ENCODE assay signal across 13 mouse cellular contexts in the genomic region with DNA sequence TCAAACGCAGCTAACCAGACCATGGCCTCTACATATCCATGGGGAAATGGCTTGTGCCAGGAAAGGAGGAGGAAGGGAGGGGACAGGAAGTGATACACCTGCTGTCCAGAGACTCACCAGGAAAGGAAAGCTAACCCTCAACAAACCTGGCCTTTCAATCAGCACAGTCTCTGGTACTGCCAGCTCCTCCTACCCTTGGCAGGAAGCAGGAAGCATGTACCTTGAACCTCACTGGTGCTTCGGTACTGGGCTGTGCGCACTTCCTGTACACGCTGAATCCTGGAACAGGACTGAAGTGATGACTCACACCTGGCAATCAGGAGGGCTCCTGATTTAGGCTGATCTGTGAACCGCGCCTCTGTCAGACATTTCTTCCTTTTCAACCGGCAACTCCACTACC. TPM values are rescaled to one million over a fixed set of nuclear protein-coding genes. Genes with fewer than 3 reads are reported as not detected.
DNase-seq lines count a peak whose midpoint lies in the region; ATAC-seq and TF ChIP-seq lines count a peak whose summit lies in the region.
"Had no signal": no experiment of that assay in that cellular context is flagged by ENCODE, and none has a peak within 500 bp of the region (broad histone marks: within the 10 kb centered on the region; RNA-seq: fewer than 3 reads in every experiment).

No protein-coding gene starts in this region.

- no peak overlapping the region for H3K4me3 ChIP-seq in heart, embryonic 15.5 days
- no peak overlapping the region for H3K4me3 ChIP-seq in stomach, postnatal 0 days (ENCODE audit: low read depth, low read length)

- peak; percentile 23 for DNase-seq in cerebellum, adult 11 months
- DNase-seq in cerebellum, postnatal 4 days (ENCODE audit: low spot score in 2 of 2): no peak
- peak; percentile 66 for DNase-seq in right cerebral cortex, adult 18-20 months
- DNase-seq in right cerebral cortex, postnatal 4 days: no peak
- DNase-seq in stomach, postnatal 0 days (ENCODE audit: low spot score): peak; percentile 44
- no peak for DNase-seq in thymus, postnatal 25 days
- DNase-seq: B cell, adult 2 months; gastrocnemius, postnatal 36 days; lung, embryonic 14.5 days had no signal

- H3K4me1 ChIP-seq in heart, embryonic 15.5 days (replicated peaks): peaks cover 19% of the 10 kb centered on the region
- no peaks in the 10 kb centered on the region for H3K4me1 ChIP-seq in stomach, postnatal 0 days (replicated peaks; ENCODE audit: control insufficient read depth, insufficient read depth)

- H3K27me3 ChIP-seq in heart, embryonic 15.5 days: no peaks in the 10 kb centered on the region
- H3K27me3 ChIP-seq in stomach, postnatal 0 days (ENCODE audit: control insufficient read depth, insufficient read depth, low read length): no peaks in the 10 kb centered on the region

- no peak for TF ChIP-seq CTCF in stomach, postnatal 0 days (IDR thresholded peaks at IDR 0.05; ENCODE audit: low read depth)

- ATAC-seq in heart, embryonic 15.5 days (replicated peaks; ENCODE audit: insufficient number of reproducible peaks, insufficient read depth, low FRiP score, low read depth): 0 out of 2 replicates have a peak, but pooled peaks have one; percentile 33
- peak; percentile 91 for ATAC-seq in stomach, postnatal 0 days (ENCODE audit: low FRiP score, low TSS enrichment)
- no peak for ATAC-seq in monocyte, adult 5-6 weeks (replicated peaks; ENCODE audit: insufficient number of reproducible peaks, low FRiP score, low TSS enrichment, poor library complexity, severe bottlenecking)
- ATAC-seq: inflammation-experienced regulatory T-cells, adult 6 months; midbrain, embryonic 16.5 days had no signal

- H3K27ac ChIP-seq in heart, embryonic 15.5 days: no peak overlapping the region
- no peak overlapping the region; the same call in 1 of the 2 replicates for H3K27ac ChIP-seq in stomach, postnatal 0 days (replicated peaks)

- TF ChIP-seq EP300 in stomach, postnatal 0 days (optimal IDR thresholded peaks at IDR 0.05): no peak

- 62% methylated on average over 7 of the region's 7 CpGs for whole genome bisulfite sequencing in heart, embryonic 15.5 days
- 72% methylated on average over 7 of the region's 7 CpGs for WGBS in stomach, postnatal 0 days

- no peaks in the 10 kb centered on the region for H3K9me3 ChIP-seq in heart, embryonic 15.5 days (replicated peaks)
- no peaks in the 10 kb centered on the region for H3K9me3 ChIP-seq in stomach, postnatal 0 days (ENCODE audit: control insufficient read depth, low read length)

- H3K36me3 ChIP-seq in heart, embryonic 15.5 days: peaks cover 31% of the 10 kb centered on the region; the same call in 1 of the 2 replicates
- peaks cover 6% of the 10 kb centered on the region; the same call in 1 of the 2 replicates for H3K36me3 ChIP-seq in stomach, postnatal 0 days (ENCODE audit: control insufficient read depth, insufficient read depth, low read length)

- H3K9ac ChIP-seq in heart, embryonic 15.5 days: no peak overlapping the region
- no peak overlapping the region for H3K9ac ChIP-seq in stomach, postnatal 0 days (ENCODE audit: low read length)
- H3K9ac ChIP-seq: lung, embryonic 14.5 days had no signal

- no peak overlapping the region for H3K4me2 ChIP-seq in heart, embryonic 15.5 days
- no peak overlapping the region for H3K4me2 ChIP-seq in stomach, postnatal 0 days (replicated peaks; ENCODE audit: low read depth)
- H3K4me2 ChIP-seq: lung, embryonic 14.5 days had no signal

RNA-seq across cellular contexts. Expression of a gene that starts 35.9 kb away (rescaled TPM):
- polyA plus RNA-seq in heart, embryonic 15.5 days (2015; fragmentation: Nextera tagmentation; extraction: Ambion mirVana): 245 and 283 TPM in 2 replicates
- 288 and 298 TPM in 2 replicates for polyA plus RNA-seq in stomach, postnatal 0 days (2015; fragmentation: Nextera tagmentation; extraction: Ambion mirVana)
- 29.3 to 85.7 TPM (median 49.8 TPM) in 3 replicates for total RNA-seq in monocyte, adult 5-6 weeks (2017)

Comparison
In these comparisons a context has a peak if more than half of its experiments do, and no peak if none do; other contexts are left out.
1. DNase-seq: peak in cerebellum, adult 11 months (single experiment), right cerebral cortex, adult 18-20 months (single experiment) and stomach, postnatal 0 days (single experiment); none in cerebellum, postnatal 4 days (0 of 2), right cerebral cortex, postnatal 4 days (single experiment) and thymus, postnatal 25 days (single experiment).